Mouse (Mus musculus) liver, embryonic 13.5 days (tissue): Measurements from ENCODE around the gene Pacsin2. TPM values are rescaled to one million over a fixed set of nuclear protein-coding genes. Genes with fewer than 3 reads are reported as not detected.
"Not testable (repeated sequence)": the region's sequence is repeated elsewhere in the genome, so short reads cannot be mapped to it uniquely, and the experiment has no call there.

Experiments used
- ATAC-seq: fragments of 200-750 bp; cut with Nextera tagmentation; 2 replicates; pipeline ENCODE4 v1.8.0; 2017; ENCODE audit warnings: low read depth, mild to moderate bottlenecking, moderate number of reproducible peaks, moderate library complexity
- DNase-seq: peaks from one replicate; pipeline ENCODE4 v3.0.0; 2022
- H3K27ac ChIP-seq: fragments of 300-500 bp; sonication (generic); 2 replicates; pipeline ENCODE4 v1.5.1; 2015; ENCODE audit warnings: moderate library complexity, mild to moderate bottlenecking, inconsistent platforms
- H3K27me3 ChIP-seq: fragments of 300-500 bp; sonication (generic); 2 replicates; pipeline ENCODE4 v1.6.1; 2015; ENCODE audit warnings: mild to moderate bottlenecking, inconsistent platforms
- H3K36me3 ChIP-seq: fragments of 300-500 bp; sonication (generic); 2 replicates; pipeline ENCODE4 v1.6.1; 2015; ENCODE audit warnings: mild to moderate bottlenecking, inconsistent platforms
- H3K4me1 ChIP-seq: fragments of 300-500 bp; sonication (generic); replicated peaks from 2 replicates; pipeline ENCODE4 v1.6.1; 2015; ENCODE audit warnings: inconsistent platforms
- H3K4me2 ChIP-seq: fragments of 300-500 bp; sonication (generic); 2 replicates; pipeline ENCODE4 v1.6.1; 2015; ENCODE audit warnings: inconsistent platforms, mild to moderate bottlenecking, moderate library complexity
- H3K4me3 ChIP-seq: fragments of 300-500 bp; sonication (generic); replicated peaks from 2 replicates; pipeline ENCODE4 v1.5.1; 2015; ENCODE audit warnings: mild to moderate bottlenecking, inconsistent platforms
- H3K9ac ChIP-seq: fragments of 300-500 bp; sonication (generic); 2 replicates; pipeline ENCODE4 v1.6.1; 2015; ENCODE audit warnings: mild to moderate bottlenecking, inconsistent platforms
- H3K9me3 ChIP-seq: fragments of 300-500 bp; sonication (generic); replicated peaks from 2 replicates; pipeline ENCODE4 v1.6.1; 2016; ENCODE audit warnings: inconsistent platforms
- WGBS: fragments of 180-500 bp; shearing (Covaris S2); methylation state at CpG from one replicate; pipeline ENCODE4 v1.1.7; 2015; ENCODE audit not compliant: insufficient replicate concordance; 5-methylcytosine and 5-hydroxymethylcytosine counted together
- polyA plus RNA-seq: library from polyadenylated mRNA; unstranded; fragments of >200 nt; fragmentation: Nextera tagmentation; extraction: Ambion mirVana; gene quantifications from 2 replicates; pipeline ENCODE4 v1.2.1, GENCODE M21; 2015

Pacsin2 gene
- 45.0 and 58.2 TPM in 2 replicates for polyA plus RNA-seq

DNA sequence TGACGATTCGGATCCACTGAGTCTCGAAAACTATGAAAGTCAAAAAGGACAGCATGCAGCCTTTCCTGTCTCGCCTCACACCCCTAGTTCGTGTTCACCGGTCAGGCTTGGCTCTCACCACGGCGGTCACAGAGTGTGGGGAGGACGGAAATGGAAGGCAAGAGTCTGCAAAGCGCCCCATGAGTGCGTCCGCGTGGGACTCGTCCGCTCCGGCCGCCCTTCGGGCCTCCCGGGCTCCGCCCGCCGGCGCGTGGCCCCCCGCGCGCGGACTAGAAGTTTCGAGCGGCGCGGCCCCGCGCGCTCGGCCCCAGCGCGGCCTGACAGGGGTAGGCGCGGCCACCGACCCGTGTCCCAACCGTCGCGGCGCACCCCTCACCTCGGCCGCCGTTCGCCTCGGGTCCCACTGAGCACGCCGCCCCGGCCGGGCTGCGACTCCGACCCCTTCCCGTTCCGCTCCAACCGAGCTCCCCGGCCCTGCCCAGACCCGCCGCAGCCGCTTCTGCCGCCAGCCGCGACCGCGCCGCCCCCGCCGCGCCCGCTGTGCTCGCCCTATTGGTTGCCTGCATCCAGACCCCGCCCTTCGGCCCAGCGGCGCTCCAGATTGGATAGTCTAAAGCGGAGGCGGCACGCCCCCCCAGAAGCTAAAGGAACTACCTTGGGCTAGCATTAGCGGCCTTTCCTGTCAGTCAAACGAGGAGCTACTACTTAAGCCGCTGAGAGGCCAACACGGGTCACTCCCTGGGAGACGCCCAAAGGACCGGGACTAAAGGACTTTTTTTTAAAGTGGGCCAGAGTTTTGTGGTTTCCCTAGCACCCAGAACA, at the start of gene Pacsin2:
Pacsin2 (minus strand) TSS at position 524 of the 822 bp plus-strand sequence.
- Histone ChIP-seq H3K4me2 (peak within 1 kb of the TSS; percentile 90), H3K27ac (peak within 1 kb of the TSS; percentile 84), H3K9ac (peak within 1 kb of the TSS; percentile 94), H3K9me3 (no peaks in the 10 kb centered on the region), H3K27me3 (0 out of 2 replicates have a peak, but pooled peaks cover 2% of the 10 kb centered on the region), H3K4me3 (peak within 1 kb of the TSS; percentile 86), H3K4me1 (peaks cover 47% of the 10 kb centered on the region), H3K36me3 (peaks cover 5% of the 10 kb centered on the region)
- ATAC-seq, result peak; percentile 98
- DNase-seq, result peak; percentile 99
- WGBS, result under 1% methylated on average over 70 of the region's 88 CpGs

DNA sequence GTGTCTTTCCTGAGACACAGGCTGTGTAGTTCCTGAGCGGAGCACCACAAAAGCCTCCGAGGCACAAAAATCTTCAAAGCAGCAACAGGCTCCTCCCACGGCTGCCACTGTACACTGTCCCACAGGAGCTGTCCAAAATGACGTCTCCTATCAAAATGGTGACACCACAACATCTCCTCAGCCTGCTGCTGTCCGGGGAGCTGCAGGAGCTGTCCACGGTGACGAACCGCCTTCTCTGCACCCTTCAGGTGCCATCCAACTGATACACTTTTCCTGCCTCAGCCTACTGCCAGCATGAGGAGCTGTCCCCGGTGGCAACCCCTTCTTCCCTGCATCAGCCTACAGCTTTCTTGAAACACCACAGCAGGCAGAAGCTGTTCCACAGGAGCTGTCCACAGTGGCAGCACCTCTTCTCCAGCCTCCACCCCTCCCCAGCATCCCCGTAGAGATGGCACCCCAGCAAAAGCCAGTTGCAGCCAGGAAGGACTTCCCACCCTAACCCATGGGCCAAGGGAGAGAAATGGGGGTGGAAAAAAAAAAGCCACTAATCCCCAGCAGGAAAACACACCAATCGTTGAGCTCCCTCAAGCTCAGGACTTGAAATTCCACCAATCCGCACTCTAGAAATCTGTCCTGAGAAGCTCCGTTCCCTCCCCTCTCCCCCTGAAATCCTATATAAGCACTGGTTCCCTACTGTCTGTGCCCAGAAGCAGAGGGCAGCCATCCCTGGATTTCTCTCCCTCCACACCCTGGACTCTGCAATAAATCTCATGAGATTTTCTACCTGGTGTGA, 48.3 kb upstream of the Pacsin2 start:
- DNase-seq (no peak), ATAC-seq (no peak)
- 47% methylated on average over 13 of the region's 13 CpGs for WGBS

DNA sequence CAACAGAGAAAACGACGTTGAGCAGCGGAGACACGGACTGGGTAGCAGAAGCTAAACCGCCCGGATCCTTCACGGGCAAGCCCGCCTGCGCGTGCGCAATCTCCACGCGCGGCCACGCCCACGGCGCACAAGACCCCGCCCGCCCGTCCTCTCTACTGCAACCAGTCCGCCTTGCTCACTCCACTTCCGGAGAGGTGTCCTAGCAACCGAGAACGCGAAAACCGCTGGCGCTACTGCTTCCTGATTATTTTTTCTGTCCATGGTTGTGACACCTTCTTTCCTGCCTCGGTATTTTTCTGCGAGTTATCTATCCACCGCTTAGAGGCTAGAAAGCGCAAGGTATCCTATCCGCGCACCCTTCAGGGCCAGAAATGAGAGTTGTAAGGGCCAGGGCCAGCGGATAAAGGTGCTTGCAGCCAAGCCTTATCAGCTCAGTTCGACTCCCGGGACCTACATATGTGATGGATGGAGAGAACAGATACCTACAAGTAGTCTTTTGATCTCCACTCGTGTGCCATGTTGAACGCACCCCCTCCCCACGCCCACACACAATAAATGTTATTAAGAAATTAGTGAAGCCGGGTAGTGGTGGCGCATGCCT, 46.5 kb upstream of the Pacsin2 start, which contains the start of gene Ttll1:
Ttll1 (minus strand) TSS at position 89 of the 601 bp plus-strand sequence.
- WGBS, result 6% methylated on average over 41 of the region's 41 CpGs
- DNase-seq (peak; percentile 92), ATAC-seq (peak; percentile 95)
- Histone ChIP-seq H3K4me2 (peak within 1 kb of the TSS; percentile 94), H3K27ac (no peak within 1 kb of the TSS; the same call in 1 of the 2 replicates), H3K4me1 (peaks cover 16% of the 10 kb centered on the region), H3K9me3 (no peaks in the 10 kb centered on the region), H3K9ac (peak within 1 kb of the TSS; percentile 68), H3K4me3 (peak within 1 kb of the TSS; percentile 65), H3K36me3 (no peaks in the 10 kb centered on the region), H3K27me3 (peaks cover 17% of the 10 kb centered on the region)

More for the DNA sequence above, 48.3 kb upstream of the Pacsin2 start:
- H3K4me1 ChIP-seq, result peaks cover 16% of the 10 kb centered on the region
- peaks cover 17% of the 10 kb centered on the region for H3K27me3 ChIP-seq
- no peak overlapping the region for H3K4me3 ChIP-seq
- no peak overlapping the region for H3K9ac ChIP-seq
- H3K36me3 ChIP-seq, result no peaks in the 10 kb centered on the region
- no peak overlapping the region for H3K27ac ChIP-seq
- H3K4me2 ChIP-seq, result no peak overlapping the region
- no peaks in the 10 kb centered on the region for H3K9me3 ChIP-seq

DNA sequence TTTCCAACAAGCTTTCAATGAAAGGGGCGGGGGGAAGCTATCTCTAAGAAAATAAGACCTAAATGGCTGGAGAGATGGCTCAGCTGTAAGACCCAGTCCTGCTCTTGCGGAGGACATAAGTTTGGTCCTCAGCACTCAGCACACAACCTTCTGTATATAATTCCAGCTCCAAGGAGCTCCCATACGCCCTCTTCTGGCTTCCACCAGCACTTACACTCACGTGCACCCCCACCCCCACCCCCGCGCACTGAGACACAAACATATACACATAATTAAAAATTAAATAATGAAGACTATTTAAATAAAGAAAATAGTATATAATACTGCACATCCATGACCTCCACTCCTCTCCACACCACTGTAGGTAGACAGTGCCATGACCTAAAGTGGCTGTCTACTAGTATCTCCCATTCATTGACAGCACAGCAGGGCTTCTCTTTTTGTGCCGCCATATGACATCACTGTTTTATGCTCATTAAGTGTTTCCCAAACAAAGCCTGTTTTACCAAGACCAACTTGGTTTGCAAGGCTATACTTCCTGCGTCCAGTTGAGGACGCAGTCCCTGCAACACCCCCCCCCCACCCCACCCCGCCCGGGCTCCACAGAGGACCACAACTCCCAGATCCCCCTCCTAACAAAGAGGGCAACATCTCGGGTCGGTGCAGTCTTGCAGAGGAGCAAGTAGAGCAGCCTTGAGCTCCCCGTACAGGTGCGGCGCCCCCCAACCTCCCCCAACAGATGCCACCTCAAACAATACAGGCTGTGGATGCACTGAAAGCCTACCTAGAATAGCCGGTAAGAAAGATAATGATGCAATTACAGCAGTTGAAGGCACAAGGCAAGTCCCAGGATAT, 45.8 kb upstream of the Pacsin2 start:
- ATAC-seq, result peak; percentile 38
- Histone ChIP-seq H3K27me3 (peaks cover 15% of the 10 kb centered on the region), H3K36me3 (no peaks in the 10 kb centered on the region), H3K4me1 (peaks cover 16% of the 10 kb centered on the region), H3K4me3 (peak overlapping the region; percentile 65), H3K9ac (peak overlapping the region; percentile 68), H3K27ac (no peak overlapping the region; the same call in 1 of the 2 replicates), H3K9me3 (no peaks in the 10 kb centered on the region), H3K4me2 (peak overlapping the region; percentile 94)
- DNase-seq, result no peak
- WGBS, result 26% methylated on average over 17 of the region's 17 CpGs

DNA sequence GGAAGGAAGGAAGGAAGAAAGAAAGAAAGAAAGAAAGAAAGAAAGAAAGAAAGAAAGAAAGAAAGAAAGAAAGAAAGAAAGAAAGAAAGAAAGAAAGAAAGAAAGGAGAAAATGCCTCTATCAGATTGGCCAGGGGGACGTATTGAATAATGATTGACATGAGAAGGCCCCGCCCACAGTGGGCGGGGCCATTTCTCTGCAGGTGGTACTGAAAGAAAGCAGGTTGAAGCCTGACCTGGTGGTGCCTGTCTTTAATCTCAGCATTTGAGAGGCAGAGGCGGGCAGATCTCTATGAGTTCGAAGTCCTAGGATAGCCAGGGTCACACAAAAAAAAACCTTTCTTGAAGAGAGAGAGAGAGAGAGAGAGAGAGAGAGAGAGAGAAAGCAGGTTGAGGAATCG, 37.1 kb upstream of the Pacsin2 start:
- DNase-seq, H3K9ac ChIP-seq, H3K4me2 ChIP-seq, H3K27ac ChIP-seq, H3K9me3 ChIP-seq, H3K36me3 ChIP-seq, H3K27me3 ChIP-seq, ATAC-seq, H3K4me1 ChIP-seq, H3K4me3 ChIP-seq: not testable (repeated sequence)
- 46% methylated on average over 6 of the region's 6 CpGs for WGBS

DNA sequence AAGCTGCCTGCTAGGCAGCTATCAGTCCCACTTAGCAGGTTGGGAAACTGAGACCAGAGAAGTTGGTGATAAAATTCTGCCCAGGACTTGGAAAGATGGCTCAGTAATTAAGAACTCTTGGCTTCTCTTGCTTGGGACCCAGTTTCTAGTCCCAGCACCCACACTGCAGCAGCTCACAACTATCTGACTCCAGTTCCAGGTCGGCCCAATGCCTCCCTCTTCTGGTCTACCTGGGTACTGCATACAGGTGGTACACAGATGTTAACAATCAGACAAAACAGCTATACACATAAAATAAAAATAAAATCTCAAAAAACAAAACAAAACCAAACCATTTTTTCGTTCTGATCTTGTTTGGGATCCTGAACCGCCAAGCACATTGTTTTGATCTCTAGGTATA, 35.9 kb upstream of the Pacsin2 start:
- DNase-seq (peak; percentile 40), ATAC-seq (no peak)
- Histone ChIP-seq H3K4me1 (peaks cover 14% of the 10 kb centered on the region), H3K27ac (no peak overlapping the region), H3K27me3 (no peaks in the 10 kb centered on the region), H3K4me3 (no peak overlapping the region), H3K4me2 (no peak overlapping the region), H3K9ac (no peak overlapping the region), H3K36me3 (no peaks in the 10 kb centered on the region), H3K9me3 (no peaks in the 10 kb centered on the region)
- 37% methylated on average over 3 of the region's 3 CpGs for WGBS

DNA sequence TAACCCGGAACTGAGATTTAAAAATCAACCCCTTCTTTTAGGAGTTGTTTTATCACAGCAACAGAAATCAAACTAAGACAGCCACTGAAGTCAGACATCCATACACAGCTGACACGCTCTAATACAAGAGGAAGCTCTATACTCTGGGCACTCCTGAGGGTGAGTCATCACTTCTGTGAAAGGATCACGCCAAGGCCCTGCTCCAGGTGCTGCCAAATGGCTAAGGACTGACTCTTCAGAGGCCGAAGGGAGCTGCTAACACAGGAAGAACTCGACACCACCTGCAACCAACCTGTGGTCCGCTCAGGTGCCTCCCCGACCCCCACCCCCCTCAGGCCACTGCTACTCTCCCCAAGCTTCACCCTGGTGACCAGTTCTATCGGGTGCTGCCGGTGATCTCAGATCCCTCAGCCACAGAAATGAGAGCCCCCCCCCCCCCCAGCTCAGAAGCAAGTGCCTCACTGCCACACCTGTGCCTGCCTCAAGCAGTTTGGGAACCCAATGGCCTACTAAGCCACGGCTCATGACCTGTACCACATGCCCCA, 34.9 kb upstream of the Pacsin2 start:
- Histone ChIP-seq H3K27ac (no peak overlapping the region), H3K9ac (no peak overlapping the region), H3K36me3 (no peaks in the 10 kb centered on the region), H3K4me2 (no peak overlapping the region), H3K9me3 (no peaks in the 10 kb centered on the region), H3K27me3 (no peaks in the 10 kb centered on the region), H3K4me1 (peaks cover 25% of the 10 kb centered on the region), H3K4me3 (no peak overlapping the region)
- DNase-seq (no peak), ATAC-seq (no peak)
- 75% methylated on average over 10 of the region's 10 CpGs for WGBS

DNA sequence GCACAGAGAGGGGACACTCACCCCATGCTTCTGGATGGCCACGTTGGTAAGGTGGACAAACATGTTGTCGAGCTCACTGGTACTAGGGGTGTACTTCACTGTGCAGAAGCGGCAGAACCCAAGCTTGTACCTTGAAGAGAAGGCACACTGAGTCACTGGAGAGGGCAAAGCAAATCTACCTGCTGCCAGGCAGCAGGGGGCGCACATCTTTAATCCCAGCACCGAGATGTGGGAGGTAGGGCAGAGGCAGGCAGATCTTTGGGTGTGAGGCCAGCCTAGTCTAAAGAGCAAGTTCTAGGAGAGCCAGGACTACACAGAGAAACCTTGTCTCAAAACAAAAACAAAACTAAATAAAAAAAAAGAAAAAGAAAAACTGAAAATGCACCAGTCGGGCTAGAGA, 32.9 kb upstream of the Pacsin2 start:
- no peak for ATAC-seq

DNA sequence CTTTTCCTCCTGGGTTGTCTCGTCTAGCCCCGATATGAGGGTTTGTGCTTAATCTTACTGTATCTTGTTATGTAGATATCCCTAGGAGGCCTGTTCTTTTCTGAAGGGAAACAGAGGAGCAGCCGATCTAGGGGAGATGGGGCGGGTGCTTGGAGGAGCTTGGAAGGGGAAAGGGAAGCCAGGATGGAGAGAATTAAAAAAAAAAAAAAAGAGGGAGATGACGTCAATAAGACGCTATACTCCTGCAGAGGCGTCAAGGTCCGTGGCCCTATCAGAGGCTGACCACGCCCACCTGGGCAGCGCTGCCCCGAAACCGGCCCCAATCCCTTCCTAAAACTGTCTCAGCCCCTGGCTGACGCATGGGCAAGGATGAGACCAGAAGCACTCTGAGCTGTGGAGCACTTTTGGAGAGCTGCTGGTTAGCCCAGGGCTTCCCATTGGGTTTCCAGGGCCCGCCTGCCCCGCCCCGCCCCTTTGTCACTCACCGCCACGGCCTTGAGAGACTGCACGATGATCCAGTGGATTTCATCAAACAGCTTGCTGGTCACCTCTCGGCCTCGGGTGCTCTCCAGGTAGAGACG, 31.5 kb upstream of the Pacsin2 start:
- DNase-seq, result peak; percentile 75
- H3K4me3 ChIP-seq, result peak overlapping the region; percentile 38
- H3K4me2 ChIP-seq, result peak overlapping the region; percentile 56
- peak; percentile 73 for ATAC-seq
- 0 out of 2 replicates have a peak, but pooled peaks cover 3% of the 10 kb centered on the region for H3K36me3 ChIP-seq
- peak overlapping the region; percentile 32 for H3K27ac ChIP-seq
- H3K9ac ChIP-seq, result peak overlapping the region; percentile 41; the same call in 1 of the 2 replicates
- 58% methylated on average over 22 of the region's 22 CpGs for WGBS
- no peaks in the 10 kb centered on the region for H3K9me3 ChIP-seq
- H3K27me3 ChIP-seq, result no peaks in the 10 kb centered on the region
- peaks cover 21% of the 10 kb centered on the region for H3K4me1 ChIP-seq

More for the DNA sequence above, 32.9 kb upstream of the Pacsin2 start:
- no peak overlapping the region for H3K4me3 ChIP-seq
- 81% methylated on average over 6 of the region's 6 CpGs for WGBS
- 0 out of 2 replicates have a peak, but pooled peaks cover 1% of the 10 kb centered on the region for H3K36me3 ChIP-seq
- H3K4me1 ChIP-seq, result peaks cover 23% of the 10 kb centered on the region
- no peaks in the 10 kb centered on the region for H3K9me3 ChIP-seq
- DNase-seq, result no peak
- H3K27ac ChIP-seq, result no peak overlapping the region
- no peak overlapping the region for H3K9ac ChIP-seq
- no peak overlapping the region for H3K4me2 ChIP-seq
- H3K27me3 ChIP-seq, result no peaks in the 10 kb centered on the region

DNA sequence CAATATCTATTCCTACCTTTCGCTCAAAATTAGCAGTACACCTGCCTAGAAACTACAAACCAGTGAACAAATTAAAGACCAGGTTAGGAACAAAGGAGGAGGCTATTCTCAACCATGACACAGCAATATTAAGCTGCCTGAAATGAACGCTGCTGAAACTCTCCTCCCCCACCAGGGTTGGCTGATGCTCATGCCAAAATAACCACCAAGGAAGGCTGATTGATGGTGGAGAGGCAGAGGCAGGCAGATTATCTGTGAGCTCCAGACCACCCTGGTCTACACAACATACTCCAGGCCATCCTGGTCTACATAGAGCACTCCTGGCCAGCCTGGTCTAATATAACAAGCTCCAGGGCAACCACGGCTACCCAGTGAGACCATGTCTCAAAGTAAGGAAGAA, 30.8 kb upstream of the Pacsin2 start:
- peaks cover 21% of the 10 kb centered on the region for H3K4me1 ChIP-seq
- no peak overlapping the region for H3K4me3 ChIP-seq
- ATAC-seq (no peak), DNase-seq (peak; percentile 15)
- no peaks in the 10 kb centered on the region for H3K27me3 ChIP-seq
- H3K27ac ChIP-seq, result peak overlapping the region; percentile 32
- no peaks in the 10 kb centered on the region for H3K9me3 ChIP-seq
- WGBS, result 65% methylated on average over 3 of the region's 3 CpGs
- H3K4me2 ChIP-seq, result no peak overlapping the region
- 0 out of 2 replicates have a peak, but pooled peaks cover 3% of the 10 kb centered on the region for H3K36me3 ChIP-seq
- no peak overlapping the region for H3K9ac ChIP-seq
